Mouse (Mus musculus): ENCODE data around the gene Fscn2.
"Not testable (repeated sequence)": the region's sequence is repeated elsewhere in the genome, so short reads cannot be mapped to it uniquely, and the experiment has no call there.

The Fscn2 gene

DNA sequence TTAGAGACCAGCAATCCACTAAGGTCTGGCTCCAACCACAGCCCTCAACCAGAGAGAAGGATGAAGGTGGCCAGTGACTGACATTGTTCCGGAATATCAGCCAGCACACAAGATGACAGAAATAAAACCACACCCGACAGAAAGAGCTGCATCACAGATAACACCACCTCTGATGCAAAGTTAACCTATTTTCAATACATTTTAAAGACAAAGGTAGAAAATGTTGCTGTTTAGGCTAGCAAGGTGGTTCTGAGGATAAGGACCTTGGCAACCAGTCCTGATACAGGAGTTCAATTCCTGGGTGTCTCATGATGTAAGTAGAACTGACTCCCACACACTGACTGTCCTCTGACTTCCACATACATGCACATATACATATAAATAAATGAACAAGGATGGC is 38.0 kb downstream of the Fscn2 start:
- DNase-seq (ENCODE audit: low spot score), result no peak

DNA sequence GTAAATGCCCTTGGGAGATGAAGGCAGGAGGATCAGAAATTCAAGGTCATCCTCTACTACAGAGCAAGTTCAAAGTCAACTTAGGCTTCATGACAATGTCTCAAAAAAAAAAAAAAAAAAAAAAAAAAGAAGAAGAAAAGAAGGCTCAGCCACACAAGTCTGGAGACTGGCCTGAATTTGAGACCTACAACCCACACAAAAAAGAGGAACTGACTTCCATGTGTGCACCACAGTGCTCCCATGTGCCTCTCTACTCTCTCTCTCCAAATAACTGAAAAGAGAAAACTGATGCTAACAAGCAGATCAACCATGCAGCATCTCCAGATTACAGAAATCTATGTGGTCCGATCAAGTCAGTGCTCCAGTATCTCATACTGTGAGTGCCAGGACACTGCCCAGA is 43.5 kb downstream of the Fscn2 start:
- no peak for DNase-seq (ENCODE audit: low spot score)

DNA sequence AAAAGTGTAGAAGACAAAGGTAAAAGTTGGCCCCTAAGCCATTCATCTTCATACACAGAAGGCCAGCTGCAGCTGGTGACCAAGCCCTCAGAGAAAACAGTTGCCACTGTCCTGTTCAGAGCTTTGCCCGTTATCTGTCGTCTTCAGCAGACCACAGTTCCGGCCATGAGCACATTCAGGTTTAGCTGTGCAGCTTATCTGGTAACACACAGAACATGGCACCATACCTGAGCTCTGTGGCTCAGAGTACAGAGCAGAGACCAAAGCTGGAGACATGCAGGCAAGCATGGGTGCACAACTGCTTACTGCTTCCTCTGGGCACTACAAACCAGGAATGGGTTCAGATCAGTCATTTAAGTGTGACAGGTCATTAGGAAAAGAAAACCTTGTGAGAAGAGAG is 44.5 kb downstream of the Fscn2 start:
- no peak for DNase-seq (ENCODE audit: low spot score)

DNA sequence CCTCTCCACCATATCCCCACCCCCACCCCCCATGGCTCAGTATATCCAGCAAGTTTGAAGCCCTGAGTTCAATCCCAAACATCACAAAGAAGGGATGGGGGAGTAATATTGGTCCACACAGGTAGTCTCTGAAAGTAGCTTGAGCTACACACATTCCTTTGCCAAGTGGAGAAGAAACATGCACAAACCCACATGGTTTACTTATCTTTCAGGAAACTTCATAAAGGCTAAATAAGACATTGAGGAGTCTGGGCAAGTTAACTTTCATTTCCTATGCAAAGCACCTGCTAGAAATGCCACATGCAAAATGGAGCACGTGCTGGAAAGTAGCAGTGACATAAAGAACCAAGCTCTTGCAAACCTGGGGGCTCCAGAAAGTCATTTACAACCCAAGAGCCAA is 45.1 kb downstream of the Fscn2 start:
- no peak for DNase-seq (ENCODE audit: low spot score)

DNA sequence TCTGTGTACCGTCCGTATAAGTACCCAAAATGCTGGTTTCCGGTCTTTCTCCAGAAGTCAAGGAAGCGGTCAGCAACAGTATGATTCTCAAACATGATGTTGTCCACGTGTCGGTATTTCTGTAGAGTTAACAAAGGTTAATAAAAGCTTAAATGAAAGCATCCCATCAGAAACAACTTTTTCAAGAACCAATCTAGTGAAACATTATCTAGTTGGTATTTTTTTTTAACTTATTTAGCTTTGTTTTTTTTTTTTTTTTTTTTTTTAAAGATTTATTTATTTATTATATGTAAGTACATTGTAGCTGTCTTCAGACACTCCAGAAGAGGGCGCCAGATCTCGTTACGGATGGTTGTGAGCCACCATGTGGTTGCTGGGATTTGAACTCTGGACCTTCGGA is 52.3 kb downstream of the Fscn2 start:
- not testable (repeated sequence) for DNase-seq (ENCODE audit: low spot score)

All from urinary bladder, postnatal 14 days (tissue).